Mouse (Mus musculus): ENCODE measurements around the gene Ntrk2. TPM values are rescaled to one million over a fixed set of nuclear protein-coding genes. Genes with fewer than 3 reads are reported as not detected.

Gene Ntrk2
- polyA plus RNA-seq, 1 experiment from 2014 or later: 1.3 TPM

DNA sequence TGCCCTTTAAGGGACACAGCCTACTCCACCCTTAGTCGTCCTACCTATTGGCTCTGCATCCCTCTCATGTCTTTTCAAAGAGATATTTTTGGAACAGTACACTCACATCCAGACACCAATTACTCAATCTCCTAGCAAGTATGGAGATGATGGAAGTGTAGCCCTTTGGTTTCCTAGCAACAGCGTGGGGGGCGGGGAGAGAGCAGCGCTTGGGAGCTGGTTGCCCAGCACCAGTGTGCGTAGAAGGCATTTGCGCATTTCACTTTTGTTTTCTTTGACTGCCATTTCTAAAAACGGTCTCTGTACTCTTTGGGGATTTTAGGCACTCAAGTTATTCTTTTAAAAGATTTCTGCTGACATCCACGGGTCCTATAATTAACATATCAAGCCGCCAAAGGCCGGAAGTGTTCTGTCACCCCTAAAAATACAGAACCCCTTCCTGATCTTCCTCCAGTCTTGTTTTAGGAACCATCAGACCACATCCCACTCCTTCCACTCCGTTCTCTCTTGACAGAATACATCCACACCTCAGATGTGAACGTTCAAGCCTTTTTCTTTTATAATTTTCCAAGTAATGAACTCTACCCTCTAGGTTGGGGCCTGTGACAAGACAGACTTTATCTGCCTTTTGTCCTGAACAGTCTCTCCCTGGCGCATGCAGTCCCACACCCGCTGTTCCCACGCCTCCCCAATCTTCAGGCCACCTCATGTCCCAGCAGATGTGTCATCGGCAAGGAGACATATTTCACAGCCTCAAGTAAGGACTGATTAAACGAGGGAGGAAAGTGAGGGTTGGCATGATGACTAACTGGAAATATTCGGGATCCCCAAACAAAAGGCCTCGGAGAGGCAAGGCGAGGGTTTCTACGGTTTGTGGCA is 339.5 kb downstream of the Ntrk2 start:
- no peaks in the 10 kb centered on the region for H3K4me1 ChIP-seq (ENCODE audit: insufficient read depth)
- no peak for TF ChIP-seq CTCF (IDR thresholded peaks at IDR 0.05; ENCODE audit: low read depth)
- no peaks in the 10 kb centered on the region for H3K9me3 ChIP-seq (ENCODE audit: low read depth, low read length)
- no peak overlapping the region for H3K4me3 ChIP-seq (ENCODE audit: low read depth, low read length)
- no peaks in the 10 kb centered on the region for H3K36me3 ChIP-seq (ENCODE audit: insufficient read depth)
- H3K27me3 ChIP-seq (ENCODE audit: insufficient read depth, low read length): no peaks in the 10 kb centered on the region
- no peak overlapping the region for H3K9ac ChIP-seq
- ATAC-seq (ENCODE audit: insufficient read depth) (no peak), DNase-seq (peak; percentile 25)
- H3K4me2 ChIP-seq: no peak overlapping the region
- 56% methylated on average over 21 of the region's 21 CpGs for WGBS
- no peak overlapping the region for H3K27ac ChIP-seq (ENCODE audit: low read depth)

DNA sequence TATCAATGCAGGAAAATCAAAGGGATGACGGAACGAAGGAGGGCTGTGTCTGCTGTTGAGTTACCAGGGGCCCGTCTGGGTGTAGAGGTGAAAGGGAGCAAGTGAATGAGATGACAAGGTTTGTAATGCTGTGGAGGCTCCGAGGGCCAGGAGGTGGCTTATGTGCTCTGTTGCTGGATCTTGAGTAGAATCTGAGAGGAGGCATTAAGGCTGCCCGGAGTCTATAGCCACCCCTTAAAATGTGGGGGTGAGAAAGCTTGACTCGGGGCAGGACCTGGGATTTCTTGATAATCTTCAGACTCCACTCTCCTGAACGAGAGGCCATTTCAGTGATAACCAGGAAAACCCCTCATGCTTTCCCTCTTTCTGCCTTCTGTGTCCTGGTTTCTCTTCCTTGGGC is 340.2 kb downstream of the Ntrk2 start:
- no peak overlapping the region for H3K27ac ChIP-seq (ENCODE audit: low read depth)
- H3K4me3 ChIP-seq (ENCODE audit: low read depth, low read length): no peak overlapping the region
- no peak for TF ChIP-seq CTCF (IDR thresholded peaks at IDR 0.05; ENCODE audit: low read depth)
- H3K9me3 ChIP-seq (ENCODE audit: low read depth, low read length): no peaks in the 10 kb centered on the region
- H3K27me3 ChIP-seq (ENCODE audit: insufficient read depth, low read length): no peaks in the 10 kb centered on the region
- 83% methylated on average over 7 of the region's 7 CpGs for WGBS
- no peak for DNase-seq
- no peak overlapping the region for H3K4me2 ChIP-seq
- no peaks in the 10 kb centered on the region for H3K4me1 ChIP-seq (ENCODE audit: insufficient read depth)
- no peaks in the 10 kb centered on the region for H3K36me3 ChIP-seq (ENCODE audit: insufficient read depth)
- no peak for ATAC-seq (ENCODE audit: insufficient read depth)
- no peak overlapping the region for H3K9ac ChIP-seq

GRCm38 (mm10) chr13:59147976-59148375 is 341.6 kb downstream of the Ntrk2 start:
- Histone ChIP-seq H3K27ac (ENCODE audit: low read depth) (no peak overlapping the region), H3K9ac (no peak overlapping the region), H3K4me2 (no peak overlapping the region), H3K27me3 (ENCODE audit: insufficient read depth, low read length) (no peaks in the 10 kb centered on the region), H3K4me3 (ENCODE audit: low read depth, low read length) (no peak overlapping the region), H3K36me3 (ENCODE audit: insufficient read depth) (no peaks in the 10 kb centered on the region), H3K9me3 (ENCODE audit: low read depth, low read length) (no peaks in the 10 kb centered on the region), H3K4me1 (ENCODE audit: insufficient read depth) (no peaks in the 10 kb centered on the region)
- DNase-seq: no peak
- 74% methylated on average over 4 of the region's 4 CpGs for WGBS
- no peak for TF ChIP-seq CTCF (IDR thresholded peaks at IDR 0.05; ENCODE audit: low read depth)
- no peak for ATAC-seq (ENCODE audit: insufficient read depth)

- Histone ChIP-seq H3K27ac (ENCODE audit: low read depth) (no peak overlapping the region), H3K4me3 (ENCODE audit: low read depth, low read length) (no peak overlapping the region), H3K4me2 (no peak overlapping the region), H3K36me3 (ENCODE audit: insufficient read depth) (no peaks in the 10 kb centered on the region), H3K9me3 (ENCODE audit: low read depth, low read length) (no peaks in the 10 kb centered on the region), H3K4me1 (ENCODE audit: insufficient read depth) (no peaks in the 10 kb centered on the region), H3K9ac (no peak overlapping the region), H3K27me3 (ENCODE audit: insufficient read depth, low read length) (no peaks in the 10 kb centered on the region)
- DNase-seq (no peak), ATAC-seq (ENCODE audit: insufficient read depth) (no peak)
- TF ChIP-seq CTCF (IDR thresholded peaks at IDR 0.05; ENCODE audit: low read depth): no peak
- 80% methylated on average over 10 of the region's 10 CpGs for WGBS
These were observed 342.4 kb downstream of the Ntrk2 start for GRCm38 (mm10) chr13:59148793-59149192.

DNA sequence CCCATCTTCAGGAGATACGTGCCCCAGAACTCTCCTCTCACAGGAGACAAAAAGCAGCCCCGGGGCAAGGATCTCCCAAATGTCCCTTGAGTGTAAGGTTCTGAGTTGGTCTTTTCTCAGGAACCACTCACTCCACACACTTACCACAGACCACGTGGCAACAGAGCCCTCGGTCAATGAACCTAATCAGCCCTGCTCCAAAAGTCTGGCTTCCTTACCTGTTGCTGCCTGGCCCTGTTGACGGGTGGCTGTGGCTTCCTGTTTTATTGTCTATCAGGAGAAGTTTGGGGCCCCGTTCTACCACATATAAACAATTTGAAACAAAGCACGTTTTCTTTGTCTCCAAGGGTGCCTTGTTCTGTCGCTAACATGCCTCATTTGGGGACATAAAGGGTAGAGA is 357.6 kb downstream of the Ntrk2 start:
- DNase-seq (no peak), ATAC-seq (ENCODE audit: insufficient read depth) (no peak)
- no peaks in the 10 kb centered on the region for H3K27me3 ChIP-seq (ENCODE audit: insufficient read depth, low read length)
- no peak overlapping the region for H3K27ac ChIP-seq (ENCODE audit: low read depth)
- no peak overlapping the region for H3K4me3 ChIP-seq (ENCODE audit: low read depth, low read length)
- H3K4me2 ChIP-seq: no peak overlapping the region
- H3K9ac ChIP-seq: no peak overlapping the region
- no peaks in the 10 kb centered on the region for H3K36me3 ChIP-seq (ENCODE audit: insufficient read depth)
- H3K9me3 ChIP-seq (ENCODE audit: low read depth, low read length): no peaks in the 10 kb centered on the region
- no peak for TF ChIP-seq CTCF (IDR thresholded peaks at IDR 0.05; ENCODE audit: low read depth)
- no peaks in the 10 kb centered on the region for H3K4me1 ChIP-seq (ENCODE audit: insufficient read depth)
- 80% methylated on average over 8 of the region's 8 CpGs for WGBS

GRCm38 (mm10) chr13:59173840-59174239 is 367.5 kb downstream of the Ntrk2 start:
- no peaks in the 10 kb centered on the region for H3K9me3 ChIP-seq (ENCODE audit: low read depth, low read length)
- no peaks in the 10 kb centered on the region for H3K36me3 ChIP-seq (ENCODE audit: insufficient read depth)
- TF ChIP-seq CTCF (IDR thresholded peaks at IDR 0.05; ENCODE audit: low read depth): no peak
- no peak overlapping the region for H3K4me3 ChIP-seq (ENCODE audit: low read depth, low read length)
- WGBS: 54% methylated on average over 8 of the region's 8 CpGs
- H3K27me3 ChIP-seq (ENCODE audit: insufficient read depth, low read length): no peaks in the 10 kb centered on the region
- ATAC-seq (ENCODE audit: insufficient read depth): no peak
- H3K27ac ChIP-seq (ENCODE audit: low read depth): no peak overlapping the region
- no peak overlapping the region for H3K9ac ChIP-seq
- H3K4me2 ChIP-seq: no peak overlapping the region
- DNase-seq: no peak
- no peaks in the 10 kb centered on the region for H3K4me1 ChIP-seq (ENCODE audit: insufficient read depth)

DNA sequence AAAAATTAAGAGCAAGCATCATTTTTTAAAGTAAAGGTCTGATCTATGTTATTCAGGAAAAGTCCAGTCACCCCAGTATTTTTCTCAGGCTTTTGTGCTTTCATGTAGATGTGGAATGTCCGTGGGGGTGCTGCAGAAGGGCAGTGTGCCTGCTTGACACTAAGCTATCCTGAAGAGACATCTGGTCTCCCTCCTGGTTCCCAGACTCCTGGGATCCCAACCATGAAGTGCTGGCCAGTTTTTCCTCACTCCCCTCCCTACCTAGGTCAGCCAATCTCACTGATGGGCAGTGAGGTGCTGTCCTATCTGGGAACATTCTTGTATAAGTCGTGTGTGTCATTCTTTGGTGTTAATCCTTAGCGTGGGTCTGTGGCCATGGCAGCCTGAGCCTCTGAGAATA is 369.7 kb downstream of the Ntrk2 start:
- no peak overlapping the region for H3K9ac ChIP-seq
- DNase-seq (no peak), ATAC-seq (ENCODE audit: insufficient read depth) (no peak)
- H3K27ac ChIP-seq (ENCODE audit: low read depth): no peak overlapping the region
- H3K4me2 ChIP-seq: no peak overlapping the region
- H3K9me3 ChIP-seq (ENCODE audit: low read depth, low read length): no peaks in the 10 kb centered on the region
- no peak overlapping the region for H3K4me3 ChIP-seq (ENCODE audit: low read depth, low read length)
- TF ChIP-seq CTCF (IDR thresholded peaks at IDR 0.05; ENCODE audit: low read depth): no peak
- H3K27me3 ChIP-seq (ENCODE audit: insufficient read depth, low read length): no peaks in the 10 kb centered on the region
- no peaks in the 10 kb centered on the region for H3K36me3 ChIP-seq (ENCODE audit: insufficient read depth)
- 80% methylated on average over 3 of the region's 3 CpGs for WGBS
- H3K4me1 ChIP-seq (ENCODE audit: insufficient read depth): no peaks in the 10 kb centered on the region
